In genomic region chr1:143702741-143703262, GRCm38 (mm10) we compare ENCODE assay signal across 1 mouse cellular context.
TF ChIP-seq lines count a peak whose summit lies in the region.

Gene Cdc73 (minus strand): TSS chr1:143702893.

TF ChIP-seq in CH12.LX, 34 proteins besides CTCF, POLR2A, EP300 and RAD21 (continued from another document):
- TF ChIP-seq SIN3A (IDR thresholded peaks at IDR 0.05; ENCODE audit: low read length) (0 out of 2 replicates have a peak, but pooled peaks have one; percentile 16), JUN (IDR thresholded peaks at IDR 0.05; ENCODE audit: insufficient read depth, low read depth, low read length) (no peak), ZC3H11A (IDR thresholded peaks at IDR 0.05; ENCODE audit: low read depth, low read length) (no peak), ETS1 (conservative IDR thresholded peaks at IDR 0.05; ENCODE audit: low read depth, low read length) (no peak), TCF12 (IDR thresholded peaks at IDR 0.05; ENCODE audit: low read depth, low read length) (peak; percentile 66), BHLHE40 (IDR thresholded peaks at IDR 0.05; ENCODE audit: low read depth, low read length) (peak; percentile 27), NELFE (IDR thresholded peaks at IDR 0.05; ENCODE audit: low read depth, low read length) (peak; percentile 70), POLR2AphosphoS2 (IDR thresholded peaks at IDR 0.05; ENCODE audit: low read depth, low read length) (no peak), RCOR1 (conservative IDR thresholded peaks at IDR 0.05; ENCODE audit: low read depth, low read length) (no peak)
